Comparison of ENCODE assay signal across 25 mouse cellular contexts in genomic region chr2:167709969-167710368, GRCm38 (mm10). TPM values are rescaled to one million over a fixed set of nuclear protein-coding genes. Genes with fewer than 3 reads are reported as not detected.
DNase-seq lines count a peak whose midpoint lies in the region; ATAC-seq lines count a peak whose summit lies in the region.
"Had no signal": no experiment of that assay in that cellular context is flagged by ENCODE, and none has a peak within 500 bp of the region (broad histone marks: within the 10 kb centered on the region; RNA-seq: fewer than 3 reads in every experiment).

No protein-coding gene starts in this region.

- 51% methylated on average over 6 of the region's 6 CpGs for WGBS in limb, embryonic 15.5 days
- WGBS in limb, embryonic 10.5 days, result 76% methylated on average over 6 of the region's 6 CpGs

- no peak overlapping the region for H3K4me2 ChIP-seq in limb, embryonic 15.5 days
- H3K4me2 ChIP-seq: hindbrain, embryonic 15.5 days; stomach, embryonic 15.5 days had no signal

- intact Hi-C loops in heart, postnatal 36 days (cut with DNase I), result no loop called here
- intact Hi-C loops in heart, postnatal 25 days (cut with DNase I), result no loop called here

- peaks cover 25% of the 10 kb centered on the region for H3K4me1 ChIP-seq in limb, embryonic 15.5 days
- H3K4me1 ChIP-seq in limb, embryonic 10.5 days, result peaks cover 22% of the 10 kb centered on the region
- H3K4me1 ChIP-seq: hindbrain, embryonic 15.5 days had no signal

- H3K36me3 ChIP-seq in limb, embryonic 15.5 days, result no peaks in the 10 kb centered on the region
- no peaks in the 10 kb centered on the region for H3K36me3 ChIP-seq in limb, embryonic 10.5 days
- H3K36me3 ChIP-seq: hindbrain, embryonic 15.5 days; stomach, embryonic 15.5 days had no signal

- H3K9me3 ChIP-seq in limb, embryonic 15.5 days, result no peaks in the 10 kb centered on the region
- H3K9me3 ChIP-seq in limb, embryonic 10.5 days (replicated peaks), result no peaks in the 10 kb centered on the region
- H3K9me3 ChIP-seq: hindbrain, embryonic 15.5 days; stomach, embryonic 15.5 days had no signal

- ATAC-seq in limb, embryonic 15.5 days (ENCODE audit: insufficient number of reproducible peaks, low FRiP score, low TSS enrichment, low read depth), result no peak
- ATAC-seq in granulocyte monocyte progenitor cell, adult 5-6 weeks (replicated peaks; ENCODE audit: poor library complexity, severe bottlenecking), result peak; percentile 63
- ATAC-seq in megakaryocyte, adult 5-6 weeks (ENCODE audit: poor library complexity, severe bottlenecking), result peak; percentile 62
- ATAC-seq: forebrain, postnatal 0 days; midbrain, embryonic 16.5 days had no signal

- no peak overlapping the region for H3K9ac ChIP-seq in limb, embryonic 15.5 days
- H3K9ac ChIP-seq: forebrain, postnatal 0 days; hindbrain, embryonic 15.5 days; stomach, embryonic 15.5 days had no signal

- H3K27ac ChIP-seq in limb, embryonic 15.5 days, result peak overlapping the region; percentile 33; the same call in 1 of the 2 replicates
- no peak overlapping the region for H3K27ac ChIP-seq in limb, embryonic 10.5 days
- H3K27ac ChIP-seq: heart, adult 2 months; hindbrain, embryonic 15.5 days; left cerebral cortex, adult 2 months; stomach, embryonic 15.5 days had no signal

- no peak overlapping the region for H3K4me3 ChIP-seq in limb, embryonic 15.5 days
- no peak overlapping the region for H3K4me3 ChIP-seq in limb, embryonic 10.5 days
- H3K4me3 ChIP-seq: heart, adult 2 months; hindbrain, embryonic 15.5 days; left cerebral cortex, adult 2 months; stomach, embryonic 15.5 days had no signal

- no peaks in the 10 kb centered on the region for H3K27me3 ChIP-seq in limb, embryonic 15.5 days
- H3K27me3 ChIP-seq in limb, embryonic 10.5 days (ENCODE audit: low read depth, poor library complexity, severe bottlenecking), result no peaks in the 10 kb centered on the region
- H3K27me3 ChIP-seq: hindbrain, embryonic 15.5 days; stomach, embryonic 15.5 days had no signal

- DNase-seq in limb, embryonic 10.5 days (ENCODE audit: low spot score), result no peak
- peak; percentile 42 for DNase-seq in 416B (ENCODE audit: low read depth)
- DNase-seq in heart, postnatal 36 days, result no peak
- no peak for DNase-seq in cerebellum, postnatal 14 days
- DNase-seq in heart, postnatal 25 days (ENCODE audit: low spot score), result no peak
- DNase-seq: adrenal gland, postnatal 10 days; cerebellum, adult 2 months; forebrain, postnatal 0 days; gastrocnemius, postnatal 25 days; heart, adult 2 months; heart, postnatal 4 days; kidney, adult 11 months; layer of hippocampus, adult 9-11 months; left cerebral cortex, postnatal 4 days; lung, postnatal 14 days; thymus, adult 2 months; thymus, postnatal 4 days had no signal

RNA-seq across cellular contexts. Expression of gene Tmem189, which starts 20.3 kb away (rescaled TPM):
- 36.2 and 40.1 TPM in 2 replicates for polyA plus RNA-seq in limb, embryonic 15.5 days (2015; fragmentation: Nextera tagmentation; extraction: Ambion mirVana)
- 41.9 and 43.2 TPM in 2 replicates for polyA plus RNA-seq in limb, embryonic 10.5 days (2016; fragmentation: Nextera tagmentation; extraction: Ambion mirVana)
- 24.7 and 28.9 TPM in 2 replicates for total RNA-seq in granulocyte monocyte progenitor cell, adult 5-6 weeks (2014; fragmentation: Nextera tagmentation)
- 13.4 and 13.6 TPM in 2 replicates for total RNA-seq in granulocyte monocyte progenitor cell, adult 5-6 weeks (2017)
- 25.1 and 35.7 TPM in 2 replicates for total RNA-seq in megakaryocyte, adult 5-6 weeks (2015)
- 40.6 and 43.1 TPM in 2 replicates for total RNA-seq in megakaryocyte, adult 5-6 weeks (2017)
- 10 to 100 TPM; 26.6 to 29.9 TPM for total RNA-seq in heart, postnatal 36 days (2021)
- 10 to 100 TPM; 27.2 TPM for total RNA-seq in heart, postnatal 25 days (2021)

RNA-seq across cellular contexts. Expression of gene Cebpb, which starts 21.3 kb away (rescaled TPM):
- 20.5 and 25.0 TPM in 2 replicates for polyA plus RNA-seq in limb, embryonic 15.5 days (2015; fragmentation: Nextera tagmentation; extraction: Ambion mirVana)
- polyA plus RNA-seq in limb, embryonic 10.5 days (2016; fragmentation: Nextera tagmentation; extraction: Ambion mirVana), result 1.2 and 2.2 TPM in 2 replicates
- 11.8 and 15.7 TPM in 2 replicates for total RNA-seq in granulocyte monocyte progenitor cell, adult 5-6 weeks (2014; fragmentation: Nextera tagmentation)
- total RNA-seq in granulocyte monocyte progenitor cell, adult 5-6 weeks (2017), result 17.8 and 27.5 TPM in 2 replicates
- 79.3 and 125 TPM in 2 replicates for total RNA-seq in megakaryocyte, adult 5-6 weeks (2015)
- 55.5 and 59.5 TPM in 2 replicates for total RNA-seq in megakaryocyte, adult 5-6 weeks (2017)
- 100 to 1,000 TPM in 1 of 2 experiments, 10 to 100 TPM in 1; 93.7 to 108 TPM for total RNA-seq in heart, postnatal 36 days (2021)
- 10 to 100 TPM; 58.0 to 84.2 TPM for total RNA-seq in heart, postnatal 25 days (2021)

RNA-seq across cellular contexts. Expression of gene Gm20431, which starts 48.7 kb away (rescaled TPM):
- 3.9 and 9.4 TPM in 2 replicates for polyA plus RNA-seq in limb, embryonic 15.5 days (2015; fragmentation: Nextera tagmentation; extraction: Ambion mirVana)
- 1.0 and 4.0 TPM in 2 replicates for polyA plus RNA-seq in limb, embryonic 10.5 days (2016; fragmentation: Nextera tagmentation; extraction: Ambion mirVana)
- total RNA-seq in granulocyte monocyte progenitor cell, adult 5-6 weeks (2014; fragmentation: Nextera tagmentation), result 4.6 and 11.6 TPM in 2 replicates
- not detected in 2 replicates for total RNA-seq in granulocyte monocyte progenitor cell, adult 5-6 weeks (2017)
- 6.1 and 22.8 TPM in 2 replicates for total RNA-seq in megakaryocyte, adult 5-6 weeks (2015)
- not detected in 2 replicates for total RNA-seq in megakaryocyte, adult 5-6 weeks (2017)
- total RNA-seq in heart, postnatal 36 days (2021), result 10 to 100 TPM; 14.0 to 20.7 TPM
- 10 to 100 TPM; 18.0 to 18.4 TPM for total RNA-seq in heart, postnatal 25 days (2021)
- total RNA-seq: forebrain, postnatal 0 days had no signal
- polyA plus RNA-seq: large intestine, adult 2 months had no signal
